Mouse (Mus musculus): Measurements from ENCODE around the gene Kif28. TPM values are rescaled to one million over a fixed set of nuclear protein-coding genes. Genes with fewer than 3 reads are reported as not detected.
"Not testable (repeated sequence)": the region's sequence is repeated elsewhere in the genome, so short reads cannot be mapped to it uniquely, and the experiment has no call there.

Kif28 gene
- polyA plus RNA-seq, 1 experiment from 2014 or later: not detected

DNA sequence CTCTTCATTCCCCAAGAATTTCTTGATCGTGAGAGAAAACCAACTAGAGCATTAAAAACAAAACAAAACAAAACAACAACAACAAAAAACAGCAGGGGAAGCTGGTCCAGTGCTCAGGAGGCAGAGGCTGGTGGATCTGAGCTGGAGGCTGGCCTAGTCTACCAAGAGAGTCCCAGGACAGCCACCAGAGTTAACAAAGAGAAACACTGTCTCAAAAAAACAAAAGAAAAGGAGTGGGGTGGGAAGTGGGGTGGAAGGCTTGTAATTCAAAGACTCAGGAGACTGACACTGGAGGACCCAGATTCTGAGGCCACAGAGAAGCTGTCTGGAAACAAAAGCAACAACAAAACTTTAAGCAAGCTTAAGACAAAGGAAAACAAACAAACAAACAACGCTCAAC lies 78.1 kb downstream of the Kif28 start:
- H3K36me3 ChIP-seq (replicated peaks; ENCODE audit: control insufficient read depth, insufficient read depth): peaks cover 10% of the 10 kb centered on the region
- peak overlapping the region; percentile 88 for H3K4me3 ChIP-seq (replicated peaks; ENCODE audit: low read length)
- H3K4me2 ChIP-seq (replicated peaks): peak overlapping the region; percentile 82
- ATAC-seq (ENCODE audit: low FRiP score) (no peak), DNase-seq (ENCODE audit: low spot score) (no peak)
- WGBS: 35% methylated on average over 2 of the region's 2 CpGs
- H3K27ac ChIP-seq: no peak overlapping the region
- H3K9ac ChIP-seq: peak overlapping the region; percentile 93
- H3K4me1 ChIP-seq (replicated peaks; ENCODE audit: control insufficient read depth, insufficient read depth, low read length): peaks cover 13% of the 10 kb centered on the region
- no peaks in the 10 kb centered on the region for H3K27me3 ChIP-seq (ENCODE audit: control insufficient read depth, insufficient read depth, low read length)
- no peaks in the 10 kb centered on the region for H3K9me3 ChIP-seq (ENCODE audit: control insufficient read depth, low read length)

DNA sequence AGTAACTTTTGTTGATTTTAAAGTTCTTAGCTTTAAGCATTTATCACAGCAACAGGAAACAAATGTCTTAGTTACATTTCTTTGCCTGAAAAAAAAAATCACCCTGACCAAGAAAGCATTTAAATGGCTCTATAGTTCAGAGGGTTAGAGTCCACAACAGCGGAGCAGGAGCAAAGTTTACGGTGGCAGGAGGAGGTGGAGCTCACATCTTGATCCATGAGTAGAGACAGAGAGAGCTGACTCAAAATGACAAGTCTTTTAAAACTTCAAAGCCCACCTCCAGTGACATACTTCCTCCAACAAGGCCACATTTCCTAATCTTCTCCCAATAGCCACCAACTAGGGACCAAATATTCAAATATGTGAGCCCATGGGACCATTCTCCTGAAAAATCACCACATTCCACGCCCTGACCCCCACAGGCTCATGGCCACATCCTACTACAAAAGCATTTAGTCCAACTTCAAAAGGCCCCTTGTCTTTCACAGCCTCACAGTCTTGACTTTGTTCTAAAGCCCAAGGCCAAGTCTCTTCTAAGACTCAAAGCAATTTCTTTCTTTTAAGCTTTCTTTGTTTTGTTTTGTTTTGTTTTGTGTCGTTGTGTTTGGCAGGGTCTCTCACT lies 80.7 kb downstream of the Kif28 start:
- ATAC-seq (ENCODE audit: low FRiP score) (no peak), DNase-seq (ENCODE audit: low spot score) (no peak)
- H3K9ac ChIP-seq: no peak overlapping the region
- H3K4me3 ChIP-seq (replicated peaks; ENCODE audit: low read length): no peak overlapping the region
- no peaks in the 10 kb centered on the region for H3K36me3 ChIP-seq (replicated peaks; ENCODE audit: control insufficient read depth, insufficient read depth)
- H3K27me3 ChIP-seq (ENCODE audit: control insufficient read depth, insufficient read depth, low read length): no peaks in the 10 kb centered on the region
- no peak overlapping the region for H3K4me2 ChIP-seq (replicated peaks)
- H3K9me3 ChIP-seq (ENCODE audit: control insufficient read depth, low read length): no peaks in the 10 kb centered on the region
- WGBS: 59% methylated on average over 4 of the region's 4 CpGs
- no peak overlapping the region for H3K27ac ChIP-seq
- peaks cover 6% of the 10 kb centered on the region for H3K4me1 ChIP-seq (replicated peaks; ENCODE audit: control insufficient read depth, insufficient read depth, low read length)

DNA sequence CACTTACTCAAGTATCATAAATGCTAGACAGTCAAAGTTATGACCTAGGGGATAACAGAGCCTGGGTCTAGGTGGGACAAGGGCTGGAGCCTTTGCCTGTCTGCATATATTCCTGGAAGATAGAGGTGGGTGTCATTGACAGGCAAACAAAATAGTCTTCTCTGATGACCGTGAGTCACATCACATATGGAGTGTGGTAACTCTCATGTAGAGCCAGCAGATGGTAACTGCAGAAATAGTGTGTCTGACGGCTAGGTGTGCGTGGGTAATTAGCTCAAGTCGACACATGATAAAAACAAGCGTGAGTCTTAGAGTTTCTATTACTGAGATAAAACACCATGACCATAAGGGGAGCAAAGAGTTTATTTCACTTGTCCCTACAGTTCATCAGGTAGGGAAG lies 82.0 kb downstream of the Kif28 start:
- no peaks in the 10 kb centered on the region for H3K9me3 ChIP-seq (ENCODE audit: control insufficient read depth, low read length)
- ATAC-seq (ENCODE audit: low FRiP score): no peak
- no peak overlapping the region for H3K9ac ChIP-seq
- no peak overlapping the region for H3K4me3 ChIP-seq (replicated peaks; ENCODE audit: low read length)
- H3K27me3 ChIP-seq (ENCODE audit: control insufficient read depth, insufficient read depth, low read length): no peaks in the 10 kb centered on the region
- H3K4me1 ChIP-seq (replicated peaks; ENCODE audit: control insufficient read depth, insufficient read depth, low read length): no peaks in the 10 kb centered on the region
- no peak overlapping the region for H3K4me2 ChIP-seq (replicated peaks)
- 96% methylated on average over 5 of the region's 5 CpGs for WGBS
- no peak for DNase-seq (ENCODE audit: low spot score)
- H3K36me3 ChIP-seq (replicated peaks; ENCODE audit: control insufficient read depth, insufficient read depth): no peaks in the 10 kb centered on the region
- no peak overlapping the region for H3K27ac ChIP-seq

DNA sequence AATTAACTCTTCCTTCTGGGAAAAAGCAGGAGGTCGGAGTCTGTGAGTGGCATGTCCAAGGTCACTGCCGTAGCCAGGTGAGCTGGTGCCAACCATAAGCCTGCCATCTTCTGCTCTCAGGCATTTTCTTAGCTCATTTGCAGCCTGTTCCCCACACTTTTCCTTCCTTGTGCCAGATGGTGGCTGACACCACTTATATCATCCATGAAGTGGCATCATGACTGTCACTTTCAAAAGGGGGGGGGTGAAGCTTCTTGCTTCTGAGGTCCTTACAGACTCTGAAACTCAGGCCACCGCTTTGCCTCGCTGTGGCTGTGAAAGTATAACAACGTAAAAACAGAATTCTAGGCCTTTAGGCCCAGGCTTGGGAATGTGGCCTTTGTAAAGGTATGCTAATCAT lies 93.8 kb downstream of the Kif28 start:
- no peak overlapping the region for H3K4me3 ChIP-seq (replicated peaks; ENCODE audit: low read length)
- H3K4me1 ChIP-seq (replicated peaks; ENCODE audit: control insufficient read depth, insufficient read depth, low read length): no peaks in the 10 kb centered on the region
- ATAC-seq (ENCODE audit: low FRiP score) (no peak), DNase-seq (ENCODE audit: low spot score) (no peak)
- H3K36me3 ChIP-seq (replicated peaks; ENCODE audit: control insufficient read depth, insufficient read depth): no peaks in the 10 kb centered on the region
- WGBS: 80% methylated on average over 5 of the region's 5 CpGs
- no peak overlapping the region for H3K27ac ChIP-seq
- no peak overlapping the region for H3K9ac ChIP-seq
- no peaks in the 10 kb centered on the region for H3K27me3 ChIP-seq (ENCODE audit: control insufficient read depth, insufficient read depth, low read length)
- no peaks in the 10 kb centered on the region for H3K9me3 ChIP-seq (ENCODE audit: control insufficient read depth, low read length)
- no peak overlapping the region for H3K4me2 ChIP-seq (replicated peaks)

DNA sequence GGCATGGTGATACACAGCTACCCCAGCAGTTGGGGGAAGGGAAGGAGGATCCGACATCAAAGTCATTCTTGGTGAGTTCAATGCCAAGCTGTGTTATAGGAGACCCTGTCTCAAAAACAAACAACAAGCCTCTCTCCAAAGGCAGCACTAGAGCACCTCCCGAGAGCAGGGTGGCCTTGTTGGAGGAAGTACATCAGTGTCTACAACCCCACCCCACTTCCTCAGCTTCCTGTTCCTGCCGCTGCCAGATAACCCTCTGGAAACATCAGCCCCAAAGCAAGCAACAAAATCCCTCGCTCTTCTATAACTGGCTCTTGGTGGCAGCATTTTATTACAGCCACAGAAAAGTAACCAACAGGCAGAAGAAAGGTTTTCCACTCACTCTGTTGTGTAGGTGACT lies 94.8 kb downstream of the Kif28 start:
- 76% methylated on average over 4 of the region's 4 CpGs for WGBS

DNA sequence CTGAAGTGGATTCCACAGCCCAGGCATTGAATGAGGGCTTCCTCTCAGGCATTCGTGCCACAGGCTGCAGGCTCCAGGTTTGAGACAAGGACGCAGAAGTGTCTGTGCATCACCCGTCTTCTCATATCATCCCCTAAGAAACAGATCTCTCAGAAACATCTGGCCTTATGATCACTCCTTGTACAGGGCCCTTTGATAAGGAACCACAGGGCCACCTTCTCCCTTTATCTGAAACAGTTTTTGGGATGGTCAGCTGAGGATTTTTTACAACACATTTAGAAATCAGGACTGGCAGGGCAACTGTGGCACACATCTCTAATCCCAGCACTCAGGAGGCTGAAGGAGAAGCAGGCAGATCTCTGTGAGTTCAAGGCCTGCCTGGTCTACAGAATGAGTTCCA lies 95.7 kb downstream of the Kif28 start:
- no peaks in the 10 kb centered on the region for H3K4me1 ChIP-seq (replicated peaks; ENCODE audit: control insufficient read depth, insufficient read depth, low read length)
- no peaks in the 10 kb centered on the region for H3K27me3 ChIP-seq (ENCODE audit: control insufficient read depth, insufficient read depth, low read length)
- H3K27ac ChIP-seq: no peak overlapping the region
- ATAC-seq (ENCODE audit: low FRiP score) (no peak), DNase-seq (ENCODE audit: low spot score) (no peak)
- H3K9ac ChIP-seq: no peak overlapping the region
- no peak overlapping the region for H3K4me3 ChIP-seq (replicated peaks; ENCODE audit: low read length)
- H3K9me3 ChIP-seq (ENCODE audit: control insufficient read depth, low read length): no peaks in the 10 kb centered on the region
- 83% methylated on average over 3 of the region's 3 CpGs for WGBS
- H3K4me2 ChIP-seq (replicated peaks): no peak overlapping the region
- H3K36me3 ChIP-seq (replicated peaks; ENCODE audit: control insufficient read depth, insufficient read depth): no peaks in the 10 kb centered on the region

More for the DNA sequence above, 94.8 kb downstream of the Kif28 start:
- no peak overlapping the region for H3K9ac ChIP-seq
- no peak overlapping the region for H3K27ac ChIP-seq
- no peak overlapping the region for H3K4me2 ChIP-seq (replicated peaks)
- no peaks in the 10 kb centered on the region for H3K36me3 ChIP-seq (replicated peaks; ENCODE audit: control insufficient read depth, insufficient read depth)
- no peaks in the 10 kb centered on the region for H3K4me1 ChIP-seq (replicated peaks; ENCODE audit: control insufficient read depth, insufficient read depth, low read length)
- no peak for ATAC-seq (ENCODE audit: low FRiP score)
- no peaks in the 10 kb centered on the region for H3K9me3 ChIP-seq (ENCODE audit: control insufficient read depth, low read length)
- no peak overlapping the region for H3K4me3 ChIP-seq (replicated peaks; ENCODE audit: low read length)
- no peaks in the 10 kb centered on the region for H3K27me3 ChIP-seq (ENCODE audit: control insufficient read depth, insufficient read depth, low read length)
- DNase-seq (ENCODE audit: low spot score): no peak

DNA sequence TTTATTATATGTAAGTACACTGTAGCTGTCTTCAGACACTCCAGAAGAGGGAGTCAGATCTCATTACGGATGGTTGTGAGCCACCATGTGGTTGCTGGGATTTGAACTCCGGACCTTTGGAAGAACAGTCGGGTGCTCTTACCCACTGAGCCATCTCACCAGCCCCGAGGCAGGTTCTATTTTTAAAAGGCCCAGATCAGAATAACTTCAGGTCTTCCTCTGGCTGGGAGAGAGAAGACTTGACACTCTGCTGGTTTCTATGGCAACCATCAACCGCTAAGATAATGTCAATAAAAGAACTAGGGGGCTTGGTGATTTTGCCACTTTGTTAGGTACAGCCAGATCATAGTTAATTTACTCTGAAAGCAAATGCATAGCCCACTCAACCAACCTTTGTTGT lies 96.4 kb downstream of the Kif28 start:
- not testable (repeated sequence) for DNase-seq (ENCODE audit: low spot score)

DNA sequence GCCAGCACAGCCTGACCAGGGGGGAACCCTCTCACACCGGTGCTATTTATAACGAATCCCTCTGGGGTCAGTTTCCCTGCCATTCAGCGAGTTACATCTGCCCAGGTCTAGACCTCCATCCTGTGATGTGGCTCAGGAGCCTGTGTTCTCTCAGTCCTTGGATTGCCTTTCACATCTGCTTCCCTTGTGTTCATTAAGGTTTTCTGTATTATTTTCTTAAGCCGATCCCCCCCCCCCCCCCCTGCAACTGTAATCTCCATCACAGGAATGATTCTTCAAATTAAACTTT lies 99.1 kb downstream of the Kif28 start:
- Histone ChIP-seq H3K27me3 (ENCODE audit: control insufficient read depth, insufficient read depth, low read length) (no peaks in the 10 kb centered on the region), H3K27ac (no peak overlapping the region), H3K36me3 (replicated peaks; ENCODE audit: control insufficient read depth, insufficient read depth) (no peaks in the 10 kb centered on the region), H3K4me2 (replicated peaks) (peak overlapping the region; percentile 40), H3K9me3 (ENCODE audit: control insufficient read depth, low read length) (no peaks in the 10 kb centered on the region), H3K4me1 (replicated peaks; ENCODE audit: control insufficient read depth, insufficient read depth, low read length) (no peaks in the 10 kb centered on the region), H3K9ac (no peak overlapping the region), H3K4me3 (replicated peaks; ENCODE audit: low read length) (0 out of 2 replicates have a peak overlapping the region, but pooled peaks have one; percentile 7)
- DNase-seq (ENCODE audit: low spot score) (no peak), ATAC-seq (ENCODE audit: low FRiP score) (no peak)
- 25% methylated on average over 4 of the region's 4 CpGs for WGBS

More for the DNA sequence above, 96.4 kb downstream of the Kif28 start:
- not testable (repeated sequence) for H3K9ac ChIP-seq; H3K4me3 ChIP-seq (replicated peaks; ENCODE audit: low read length); H3K9me3 ChIP-seq (ENCODE audit: control insufficient read depth, low read length); H3K36me3 ChIP-seq (replicated peaks; ENCODE audit: control insufficient read depth, insufficient read depth); H3K27ac ChIP-seq; ATAC-seq (ENCODE audit: low FRiP score); H3K4me1 ChIP-seq (replicated peaks; ENCODE audit: control insufficient read depth, insufficient read depth, low read length); H3K4me2 ChIP-seq (replicated peaks); H3K27me3 ChIP-seq (ENCODE audit: control insufficient read depth, insufficient read depth, low read length)
- 78% methylated on average over 4 of the region's 5 CpGs for WGBS

Data from hindbrain, embryonic 14.5 days (tissue).